Mouse (Mus musculus) heart, postnatal 25 days (tissue): ENCODE data around the gene Slc37a1. TPM values are rescaled to one million over a fixed set of nuclear protein-coding genes. Genes with fewer than 3 reads are reported as not detected.

Experiments
- DNase-seq: peaks from one replicate; pipeline ENCODE4 v3.0.0; 2022; ENCODE audit warnings: low spot score
- intact Hi-C: fragments of 180-260 bp; cut with DNase I; formaldehyde crosslinking; loops from one replicate; pipeline ENCODE4 v1.15.1; 2025
- total RNA-seq, 2 experiments: library from RNA; stranded (reverse); gene quantifications; 2 replicates each; pipeline ENCODE4 v1.2.3; 2021

Slc37a1 gene
- total RNA-seq, 2 experiments from 2014 or later: 10.4 to 13.3 TPM

DNA sequence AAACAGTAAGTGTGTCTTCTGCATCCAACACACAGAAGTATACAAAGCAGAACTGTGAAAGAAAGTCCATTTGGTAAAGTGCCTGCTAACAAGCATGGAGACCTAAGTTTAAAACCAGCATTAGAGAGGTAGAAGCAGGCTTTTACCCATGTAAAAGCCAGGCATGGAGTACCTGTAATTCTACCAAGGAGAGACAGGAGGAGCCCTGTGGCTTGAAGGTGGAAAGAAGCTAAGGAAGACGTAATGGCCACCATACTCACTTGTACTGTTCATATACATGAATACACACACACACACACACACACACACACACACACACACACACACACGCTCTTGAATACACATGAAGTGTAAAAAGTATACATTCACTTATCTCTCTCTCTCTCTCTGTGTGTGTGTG, 92.5 kb downstream of the Slc37a1 start:
- DNase-seq: no peak
- intact Hi-C loops: loop anchor here (2.0 kb wide), 1 partner anchor 286 kb away; no protein-coding TSS in a partner anchor

- no peak for DNase-seq
- intact Hi-C loops: loop anchor here (2.0 kb wide), 1 partner anchor 285 kb away; no protein-coding TSS in a partner anchor
Observed at GRCm38 (mm10) chr17:31379863-31380262, 93.3 kb downstream of the Slc37a1 start.

GRCm38 (mm10) chr17:31383320-31383719, 96.7 kb downstream of the Slc37a1 start:
- intact Hi-C loops: no loop called here
- no peak for DNase-seq

GRCm38 (mm10) chr17:31384968-31385627, 98.5 kb downstream of the Slc37a1 start:
- intact Hi-C loops: loop anchor here (5.0 kb wide), 1 partner anchor 42 kb away; no protein-coding TSS in a partner anchor
- DNase-seq: peak; percentile 64

GRCm38 (mm10) chr17:31385671-31386665, 99.4 kb downstream of the Slc37a1 start, which contains the start of gene Pde9a:
Gene Pde9a, plus strand, starts transcription at chr17:31386210.
- intact Hi-C loops: loop anchor here (5.0 kb wide), 1 partner anchor 41 kb away; no protein-coding TSS in a partner anchor

GRCm38 (mm10) chr17:31386766-31387275, 100.2 kb downstream of the Slc37a1 start:
- intact Hi-C loops: loop anchor here (5.0 kb wide), 1 partner anchor 40 kb away; no protein-coding TSS in a partner anchor

More at GRCm38 (mm10) chr17:31385671-31386665, 99.4 kb downstream of the Slc37a1 start, which contains the start of gene Pde9a:
- DNase-seq: peak; percentile 9

DNA sequence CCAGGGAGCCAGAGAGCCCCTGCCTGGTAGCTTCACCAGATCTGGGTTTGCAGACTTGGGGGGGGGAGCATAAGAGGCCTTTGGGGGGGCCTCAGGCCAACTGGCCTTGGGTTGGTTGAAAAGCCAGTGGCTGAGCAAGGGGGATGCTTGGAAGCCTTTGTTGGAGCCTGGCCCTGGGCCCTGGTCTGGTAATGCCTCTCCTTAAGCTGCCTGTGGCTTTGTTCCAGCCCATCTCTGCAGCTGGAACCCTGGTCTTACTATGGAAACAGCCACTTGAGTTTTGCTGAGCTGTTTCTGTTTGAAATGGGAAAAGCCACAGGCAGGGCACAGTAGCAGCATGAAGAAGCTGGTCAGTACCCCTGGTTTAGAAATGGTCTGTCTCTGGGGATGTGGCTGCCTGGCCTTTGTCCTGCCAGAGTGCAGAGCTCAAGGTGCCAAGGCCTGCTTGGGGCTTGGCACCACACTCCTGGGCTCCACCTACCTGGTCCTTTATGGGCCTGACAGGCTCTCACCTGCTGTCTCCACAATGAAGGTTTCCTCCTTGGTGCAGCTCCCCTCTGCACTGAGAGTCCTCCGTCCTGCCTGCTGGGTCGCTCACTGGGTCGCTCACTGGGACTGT, 102.9 kb downstream of the Slc37a1 start:
- intact Hi-C loops: loop anchor here (5.0 kb wide), 1 partner anchor 38 kb away; no protein-coding TSS in a partner anchor
- no peak for DNase-seq

More at GRCm38 (mm10) chr17:31386766-31387275, 100.2 kb downstream of the Slc37a1 start:
- DNase-seq: no peak

DNA sequence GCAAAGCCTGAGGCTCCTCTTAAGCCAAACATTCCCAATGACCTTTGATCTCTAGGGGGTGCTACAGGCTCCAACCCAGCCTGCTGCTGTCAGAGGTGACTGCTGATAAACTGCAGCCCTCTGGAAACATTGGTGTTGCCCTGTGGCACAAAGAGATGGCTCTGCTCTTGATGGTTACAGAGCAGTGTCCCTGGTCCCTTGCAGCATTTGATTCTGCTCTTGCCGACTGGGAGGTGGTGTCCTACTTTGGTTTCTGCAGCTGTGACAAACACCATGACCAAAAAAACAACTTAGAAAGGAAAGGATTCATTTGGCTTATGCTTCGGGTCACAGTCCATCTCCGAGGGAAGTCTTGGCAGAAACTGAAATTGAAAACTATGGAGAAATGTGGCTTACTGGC, 104.9 kb downstream of the Slc37a1 start:
- no peak for DNase-seq
- intact Hi-C loops: no loop called here

GRCm38 (mm10) chr17:31392041-31392440, 105.4 kb downstream of the Slc37a1 start:
- intact Hi-C loops: no loop called here
- DNase-seq: no peak

DNA sequence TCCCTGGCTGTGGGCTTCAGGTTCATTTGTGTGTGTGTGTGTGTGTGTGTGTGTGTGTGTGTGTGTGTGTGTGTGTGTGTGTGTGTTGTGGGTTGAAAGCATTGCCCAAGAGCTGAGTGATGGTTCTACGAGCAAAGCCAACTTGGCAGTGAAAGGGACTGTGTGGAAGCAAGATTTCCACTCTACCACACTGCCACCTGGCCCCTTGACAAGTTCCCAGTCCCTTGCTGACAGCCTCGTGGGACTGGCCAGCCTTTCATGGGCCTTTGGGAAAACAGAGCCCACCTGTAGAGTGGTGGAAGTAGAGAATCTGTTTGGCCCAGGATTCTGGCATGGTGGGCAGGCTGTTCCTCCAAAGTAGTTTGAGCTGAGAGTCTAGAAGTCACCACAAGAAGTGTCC, 107.2 kb downstream of the Slc37a1 start:
- intact Hi-C loops: no loop called here
- DNase-seq: no peak

DNA sequence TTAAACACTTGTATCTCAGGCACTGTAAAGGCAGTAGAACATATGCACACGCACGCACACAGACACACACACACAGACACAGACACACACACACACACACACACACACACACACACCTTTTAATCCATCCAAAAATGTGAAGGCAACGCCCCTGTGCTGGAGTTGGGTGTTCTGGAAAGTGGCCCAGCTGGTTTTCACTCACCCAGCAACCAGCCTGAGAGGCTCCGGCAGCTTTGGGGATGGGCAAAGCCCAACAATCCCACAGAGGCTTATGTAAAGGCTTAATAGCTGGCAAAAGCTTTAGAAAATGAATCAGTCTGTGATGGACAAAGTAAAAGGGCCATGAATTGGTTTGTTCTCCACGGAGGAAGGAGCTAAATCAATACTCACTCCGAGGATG, 113.7 kb downstream of the Slc37a1 start:
- no peak for DNase-seq
- intact Hi-C loops: no loop called here

Other genes starting within 250 kb of the Slc37a1 start
- gene Abcg1, start 229.1 kb upstream of the Slc37a1 start, total RNA-seq: 1 to 10 TPM; 3.8 to 6.0 TPM
- gene Tff3, start 157.1 kb upstream of the Slc37a1 start, total RNA-seq: not detected
- not detected for gene Tff2, start 142.5 kb upstream of the Slc37a1 start, total RNA-seq
- not detected for gene Tff1, start 121.5 kb upstream of the Slc37a1 start, total RNA-seq
- not detected for gene Tmprss3, start 87.8 kb upstream of the Slc37a1 start, total RNA-seq
- gene Ubash3a, start 78.9 kb upstream of the Slc37a1 start, total RNA-seq: not detected
- 1 to 10 TPM; 1.7 to 2.1 TPM for gene Rsph1, start 9.4 kb upstream of the Slc37a1 start, total RNA-seq
- 1 to 10 TPM; 5.1 to 6.7 TPM for gene Pde9a, start 99.4 kb downstream of the Slc37a1 start, total RNA-seq
- gene Wdr4, start 233.2 kb downstream of the Slc37a1 start, total RNA-seq: 1 to 10 TPM; 5.7 to 7.4 TPM
- 1,000 to 10,000 TPM; 1,413 to 1,444 TPM for gene Ndufv3, start 233.3 kb downstream of the Slc37a1 start, total RNA-seq